Mouse (Mus musculus) T-cell, adult 66 days (primary cell): Measurements from ENCODE around the gene Enox1. TPM values are rescaled to one million over a fixed set of nuclear protein-coding genes. Genes with fewer than 3 reads are reported as not detected.

ENCODE experiments used
- total RNA-seq, 2 experiments: library from RNA; stranded (reverse); gene quantifications; 3 replicates in 1 of 2; 4 replicates in 1 of 2; pipeline ENCODE4 v1.2.4; 2023

The Enox1 gene
- total RNA-seq, result not detected

DNA sequence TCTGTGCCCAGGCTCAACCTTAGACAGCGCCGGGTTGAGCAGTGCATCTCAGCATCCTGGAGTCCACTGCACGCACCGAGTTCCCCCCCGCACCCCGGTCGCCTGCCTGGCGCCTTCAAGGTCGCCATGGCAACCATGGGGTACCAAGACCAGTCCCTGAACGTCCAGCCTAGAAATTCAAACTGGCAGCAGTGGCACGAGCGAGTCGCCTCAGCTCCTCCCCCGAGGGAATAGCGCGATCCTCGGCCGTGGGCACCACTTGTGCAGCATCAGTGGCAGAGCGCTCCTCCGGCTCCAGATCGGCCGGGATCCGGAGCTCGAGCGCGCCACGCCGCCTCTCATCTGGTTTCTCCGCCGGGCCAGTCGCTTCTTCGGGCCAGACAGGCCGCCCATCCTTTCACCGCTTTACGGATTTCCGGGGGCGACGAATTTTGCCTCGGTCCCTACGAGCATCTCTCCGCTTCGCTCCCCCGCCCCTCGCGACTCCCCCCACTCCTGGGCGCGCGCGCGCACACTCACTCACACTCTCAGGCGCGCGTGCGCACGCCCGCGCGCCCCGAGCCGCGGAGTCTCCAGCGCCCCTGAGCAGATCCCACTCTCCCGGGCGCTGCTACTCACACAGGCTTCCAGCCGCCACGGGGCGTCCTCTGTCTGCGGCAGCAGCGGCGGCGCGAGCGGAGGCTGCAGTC is at the start of gene Enox1:
Gene Enox1, plus strand, starts transcription at position 542 of the 689 bp plus-strand sequence.

Other genes starting within 250 kb of the Enox1 start
- under 1 TPM in 1 of 2 experiments, not detected in 1; 0.50 TPM for gene Ccdc122, start 120.0 kb upstream of the Enox1 start, total RNA-seq
- gene Lacc1, start 119.9 kb upstream of the Enox1 start, total RNA-seq, result 1 to 10 TPM in 1 of 2 experiments, under 1 TPM in 1; 0.68 to 1.4 TPM